Mouse (Mus musculus) kidney, adult 2 months (tissue): Measurements from ENCODE around the gene Clec1a. TPM values are rescaled to one million over a fixed set of nuclear protein-coding genes. Genes with fewer than 3 reads are reported as not detected.

Experiments
- DNase-seq: peaks from one replicate; pipeline ENCODE4 v3.0.0; 2021
- H3K27ac ChIP-seq: fragments of 200-500 bp; 2 replicates; pipeline ENCODE4 v1.5.1; 2012; ENCODE audit warnings: low read depth, low read length, control low read depth, inconsistent platforms; ENCODE audit not compliant: insufficient read depth
- H3K27me3 ChIP-seq: fragments of 200-500 bp; replicated peaks from 2 replicates; pipeline ENCODE4 v1.6.1; 2012; ENCODE audit warnings: mild to moderate bottlenecking, moderate library complexity, low read length, inconsistent platforms; ENCODE audit not compliant: control insufficient read depth, insufficient read depth
- H3K36me3 ChIP-seq: fragments of 200-500 bp; 2 replicates; pipeline ENCODE4 v1.6.1; 2012; ENCODE audit warnings: mild to moderate bottlenecking, moderate library complexity, low read length, inconsistent platforms; ENCODE audit not compliant: control insufficient read depth, insufficient read depth
- H3K4me1 ChIP-seq: fragments of 200-500 bp; 2 replicates; pipeline ENCODE4 v1.6.1; 2011; ENCODE audit warnings: low read length; ENCODE audit not compliant: control insufficient read depth, insufficient read depth
- H3K4me3 ChIP-seq: fragments of 200-500 bp; 2 replicates; pipeline ENCODE4 v1.5.1; 2011; ENCODE audit warnings: mild to moderate bottlenecking, low read depth, low read length, control low read depth; ENCODE audit not compliant: insufficient read depth
- CTCF ChIP-seq: fragments of 200-500 bp; conservative IDR thresholded peaks from 2 replicates; pipeline ENCODE4 v1.5.1; 2011; ENCODE audit warnings: low read depth, mild to moderate bottlenecking, control low read depth, low read length, moderate library complexity, mixed read lengths; ENCODE audit not compliant: insufficient read depth, insufficient read length
- POLR2A ChIP-seq: fragments of 200-500 bp; IDR thresholded peaks from one replicate; pipeline ENCODE4 v1.6.1; 2011; ENCODE audit warnings: low read depth, low read length, control low read depth
- WGBS: fragments of 180-500 bp; shearing (Covaris S2); methylation state at CpG from one replicate; pipeline ENCODE4 v1.1.7; 2018; 5-methylcytosine and 5-hydroxymethylcytosine counted together
- polyA plus RNA-seq: library from polyadenylated mRNA; depleted of rRNA; stranded (reverse); fragments of >200 nt; gene quantifications from 2 replicates; pipeline ENCODE4 v1.2.3, GENCODE M21; 2012

Gene Clec1a
- polyA plus RNA-seq, 1 experiment: 2.8 TPM

GRCm38 (mm10) chr6:129407324-129407723 lies 44.5 kb downstream of the Clec1a start:
- peak; percentile 41 for DNase-seq
- Histone ChIP-seq H3K27ac (peak overlapping the region; percentile 23), H3K4me3 (no peak overlapping the region), H3K27me3 (no peaks in the 10 kb centered on the region), H3K36me3 (no peaks in the 10 kb centered on the region), H3K4me1 (no peaks in the 10 kb centered on the region; the same call in 1 of the 2 replicates)
- 42% methylated on average over 2 of the region's 2 CpGs for WGBS
- no peak for TF ChIP-seq CTCF
- no peak for TF ChIP-seq POLR2A

GRCm38 (mm10) chr6:129405999-129406398 lies 45.8 kb downstream of the Clec1a start:
- peak; percentile 20 for DNase-seq
- no peak overlapping the region for H3K4me3 ChIP-seq
- TF ChIP-seq POLR2A: no peak
- no peak for TF ChIP-seq CTCF
- no peak overlapping the region for H3K27ac ChIP-seq
- no peaks in the 10 kb centered on the region for H3K27me3 ChIP-seq
- no peaks in the 10 kb centered on the region for H3K36me3 ChIP-seq
- no peaks in the 10 kb centered on the region; the same call in 1 of the 2 replicates for H3K4me1 ChIP-seq

- DNase-seq: no peak
- no peaks in the 10 kb centered on the region for H3K27me3 ChIP-seq
- no peaks in the 10 kb centered on the region for H3K36me3 ChIP-seq
- no peak overlapping the region for H3K4me3 ChIP-seq
- no peak for TF ChIP-seq CTCF
- 60% methylated on average over 6 of the region's 6 CpGs for WGBS
- no peak overlapping the region for H3K27ac ChIP-seq
- peaks cover 5% of the 10 kb centered on the region; the same call in 1 of the 2 replicates for H3K4me1 ChIP-seq
Measured at GRCm38 (mm10) chr6:129403391-129403790, 48.4 kb downstream of the Clec1a start.

- no peak overlapping the region for H3K27ac ChIP-seq
- DNase-seq: no peak
- no peaks in the 10 kb centered on the region for H3K27me3 ChIP-seq
- 96% methylated on average over 2 of the region's 2 CpGs for WGBS
- H3K4me3 ChIP-seq: no peak overlapping the region
- no peaks in the 10 kb centered on the region for H3K36me3 ChIP-seq
- peaks cover 9% of the 10 kb centered on the region; the same call in 1 of the 2 replicates for H3K4me1 ChIP-seq
- no peak for TF ChIP-seq CTCF
- no peak for TF ChIP-seq POLR2A
Measured at GRCm38 (mm10) chr6:129402404-129402803, 49.4 kb downstream of the Clec1a start.

GRCm38 (mm10) chr6:129399945-129400344 lies 51.9 kb downstream of the Clec1a start:
- Histone ChIP-seq H3K4me1 (peaks cover 9% of the 10 kb centered on the region; the same call in 1 of the 2 replicates), H3K36me3 (no peaks in the 10 kb centered on the region), H3K27me3 (no peaks in the 10 kb centered on the region), H3K27ac (no peak overlapping the region), H3K4me3 (no peak overlapping the region)
- peak; percentile 77 for DNase-seq
- 36% methylated on average over 6 of the region's 6 CpGs for WGBS
- TF ChIP-seq CTCF: no peak

GRCm38 (mm10) chr6:129396997-129397396 lies 54.8 kb downstream of the Clec1a start, which contains the start of gene Clec1b:
Gene Clec1b (plus strand): TSS chr6:129397297.
- no peaks in the 10 kb centered on the region for H3K27me3 ChIP-seq
- H3K36me3 ChIP-seq: no peaks in the 10 kb centered on the region
- WGBS: 75% methylated on average over 8 of the region's 8 CpGs
- no peak for TF ChIP-seq POLR2A
- no peak for TF ChIP-seq CTCF
- no peak within 1 kb of the TSS for H3K4me3 ChIP-seq
- H3K4me1 ChIP-seq: peaks cover 9% of the 10 kb centered on the region; the same call in 1 of the 2 replicates
- no peak within 1 kb of the TSS for H3K27ac ChIP-seq
- DNase-seq: no peak

GRCm38 (mm10) chr6:129393732-129394131 lies 58.1 kb downstream of the Clec1a start:
- H3K4me1 ChIP-seq: peaks cover 3% of the 10 kb centered on the region; the same call in 1 of the 2 replicates
- H3K27ac ChIP-seq: no peak overlapping the region
- DNase-seq: no peak
- H3K27me3 ChIP-seq: no peaks in the 10 kb centered on the region
- H3K4me3 ChIP-seq: no peak overlapping the region
- WGBS: 63% methylated on average over 6 of the region's 6 CpGs
- TF ChIP-seq POLR2A (no peak), CTCF (no peak)
- H3K36me3 ChIP-seq: no peaks in the 10 kb centered on the region
